Mouse (Mus musculus) forebrain, embryonic 11.5 days (tissue): ENCODE measurements around the gene Klhl10. TPM values are rescaled to one million over a fixed set of nuclear protein-coding genes. Genes with fewer than 3 reads are reported as not detected.

Source experiments
- ATAC-seq: fragments of 200-750 bp; cut with Nextera tagmentation; replicated peaks from 2 replicates; pipeline ENCODE4 v1.8.0; 2017; ENCODE audit warnings: moderate TSS enrichment; ENCODE audit not compliant: low FRiP score
- DNase-seq: peaks from one replicate; pipeline ENCODE4 v3.0.0-alpha.2; 2017; ENCODE audit warnings: low spot score
- H3K27ac ChIP-seq: fragments of 300-500 bp; sonication (generic); 2 replicates; pipeline ENCODE4 v1.5.1; 2014; ENCODE audit warnings: low read depth, low read length
- H3K27me3 ChIP-seq: fragments of 300-500 bp; sonication (generic); 2 replicates; pipeline ENCODE4 v1.6.1; 2014; ENCODE audit warnings: mild to moderate bottlenecking, low read length, mixed read lengths; ENCODE audit not compliant: control insufficient read depth, insufficient read depth
- H3K36me3 ChIP-seq: fragments of 300-500 bp; sonication (generic); 2 replicates; pipeline ENCODE4 v1.6.1; 2014; ENCODE audit warnings: mild to moderate bottlenecking, low read length, moderate library complexity, mixed read lengths; ENCODE audit not compliant: control insufficient read depth, insufficient read depth
- H3K4me1 ChIP-seq: fragments of 300-500 bp; sonication (generic); replicated peaks from 2 replicates; pipeline ENCODE4 v1.6.1; 2014; ENCODE audit warnings: low read length, mixed read lengths; ENCODE audit not compliant: control insufficient read depth, insufficient read depth
- H3K4me2 ChIP-seq: fragments of 300-500 bp; sonication (generic); 2 replicates; pipeline ENCODE4 v1.6.1; 2014; ENCODE audit warnings: low read depth, mild to moderate bottlenecking, low read length, moderate library complexity, mixed read lengths; ENCODE audit not compliant: severe bottlenecking
- H3K4me3 ChIP-seq: fragments of 300-500 bp; sonication (generic); 2 replicates; pipeline ENCODE4 v1.5.1; 2014; ENCODE audit warnings: low read depth, low read length
- H3K9ac ChIP-seq: fragments of 300-500 bp; sonication (generic); 2 replicates; pipeline ENCODE4 v1.6.1; 2014; ENCODE audit warnings: low read length
- H3K9me3 ChIP-seq: fragments of 300-500 bp; sonication (generic); 2 replicates; pipeline ENCODE4 v1.6.1; 2016; ENCODE audit warnings: low read length, mixed read lengths; ENCODE audit not compliant: control insufficient read depth
- WGBS: fragments of 180-500 bp; shearing (Covaris S2); extraction: QIAGEN DNeasy Blood & Tissue Kit; methylation state at CpG from one replicate; pipeline ENCODE4 v1.1.7; 2014; 5-methylcytosine and 5-hydroxymethylcytosine counted together
- polyA plus RNA-seq: library from polyadenylated mRNA; unstranded; fragments of >200 nt; fragmentation: Nextera tagmentation; extraction: Ambion mirVana; gene quantifications from 2 replicates; pipeline ENCODE4 v1.2.1, GENCODE M21; 2014

Gene Klhl10
- polyA plus RNA-seq, 1 experiment from 2014 or later, result 0.41 TPM

DNA sequence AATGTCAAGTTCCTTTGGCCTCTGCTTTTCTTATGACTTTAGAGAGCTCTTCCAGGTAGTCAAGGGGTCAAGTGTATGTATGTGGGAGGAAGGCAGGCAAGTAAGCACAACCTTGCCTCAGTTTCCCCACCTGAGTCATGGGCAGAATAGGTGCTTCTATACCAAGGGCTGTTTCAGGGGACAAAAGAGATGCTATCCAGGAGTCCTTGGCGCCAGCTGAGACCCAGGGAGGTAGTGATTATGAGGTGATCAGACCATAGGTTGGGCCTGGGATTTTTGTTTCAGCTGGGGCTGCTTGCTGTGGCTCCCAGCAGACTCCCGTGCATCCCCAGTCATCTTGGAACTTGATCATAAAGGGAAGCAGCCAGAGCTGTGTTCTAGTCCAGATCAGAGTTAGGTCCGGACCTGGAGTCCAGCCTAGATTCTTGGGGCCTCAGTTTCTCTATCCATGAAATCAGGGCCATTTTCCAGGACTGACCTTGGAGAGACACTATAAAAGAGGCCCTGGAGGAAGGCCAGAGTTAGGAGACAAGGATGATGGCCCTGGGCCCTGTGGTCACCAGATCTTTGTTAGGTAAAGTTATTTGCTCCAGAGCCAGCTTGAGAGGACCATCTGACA, 37.2 kb upstream of the Klhl10 start:
- Histone ChIP-seq H3K27me3 (no peaks in the 10 kb centered on the region), H3K4me1 (no peaks in the 10 kb centered on the region), H3K27ac (no peak overlapping the region), H3K4me2 (no peak overlapping the region), H3K4me3 (no peak overlapping the region), H3K9ac (no peak overlapping the region), H3K36me3 (no peaks in the 10 kb centered on the region), H3K9me3 (no peaks in the 10 kb centered on the region)
- ATAC-seq (no peak), DNase-seq (no peak)
- 78% methylated on average over 3 of the region's 3 CpGs for WGBS

DNA sequence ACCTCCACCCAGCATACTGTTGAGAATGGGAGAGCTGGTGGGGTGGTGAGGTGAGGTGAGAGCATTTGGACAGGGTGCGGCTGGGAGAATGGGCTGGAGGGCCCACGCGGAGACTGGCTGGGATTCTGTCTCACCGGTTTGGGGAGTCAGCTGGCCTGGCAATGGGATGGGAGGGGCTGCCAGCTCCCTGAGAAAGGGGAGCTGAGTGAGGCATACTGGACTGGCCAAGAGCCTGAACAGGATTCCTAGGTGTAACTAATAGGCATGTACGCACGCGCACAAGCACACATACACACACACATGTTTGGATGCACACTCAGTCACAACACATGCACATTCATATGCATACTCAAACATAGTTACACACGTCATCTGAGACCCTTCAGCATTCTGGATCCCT, 35.4 kb upstream of the Klhl10 start:
- Histone ChIP-seq H3K36me3 (no peaks in the 10 kb centered on the region), H3K4me1 (no peaks in the 10 kb centered on the region), H3K9me3 (no peaks in the 10 kb centered on the region), H3K9ac (no peak overlapping the region), H3K27me3 (no peaks in the 10 kb centered on the region), H3K4me3 (no peak overlapping the region), H3K27ac (no peak overlapping the region), H3K4me2 (no peak overlapping the region)
- ATAC-seq, result no peak
- no peak for DNase-seq
- WGBS, result 86% methylated on average over 8 of the region's 8 CpGs

DNA sequence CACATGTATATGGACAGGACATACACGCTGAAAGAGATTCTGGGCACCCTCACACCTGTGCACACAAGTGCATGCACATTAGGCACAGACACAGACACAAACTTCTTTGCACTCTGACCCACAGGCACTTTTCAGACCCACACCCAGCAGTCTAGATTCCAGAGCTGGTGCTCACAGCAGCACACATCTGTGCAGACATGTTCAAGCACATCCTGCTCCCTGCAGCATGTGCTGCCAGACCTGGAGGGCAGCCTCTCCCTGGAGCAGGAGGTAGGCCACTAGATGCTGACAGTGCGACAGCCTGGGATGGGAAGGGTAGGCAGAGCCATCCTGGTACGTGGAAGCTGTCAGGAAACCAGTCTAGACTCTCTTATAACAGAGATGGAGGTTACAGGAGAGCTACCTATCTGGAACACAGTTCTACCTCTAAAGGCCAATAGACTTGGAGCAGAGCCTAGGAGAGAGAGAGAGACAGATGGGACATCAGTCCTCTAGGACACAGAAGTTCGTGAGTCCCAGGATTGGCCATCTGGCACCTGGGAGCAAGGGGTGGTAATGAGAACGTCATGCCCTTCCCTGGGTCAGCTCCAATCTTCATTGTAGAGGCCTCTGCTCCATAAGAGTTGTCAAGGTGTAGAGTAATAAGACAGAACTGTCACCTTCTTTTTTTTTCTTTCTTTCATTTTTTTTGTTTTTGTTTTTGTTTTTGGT, 34.6 kb upstream of the Klhl10 start:
- H3K27ac ChIP-seq, result no peak overlapping the region
- WGBS, result 84% methylated on average over 5 of the region's 5 CpGs
- no peak for ATAC-seq
- H3K9ac ChIP-seq, result no peak overlapping the region
- H3K36me3 ChIP-seq, result no peaks in the 10 kb centered on the region
- H3K4me3 ChIP-seq, result no peak overlapping the region
- no peaks in the 10 kb centered on the region for H3K27me3 ChIP-seq
- H3K4me2 ChIP-seq, result no peak overlapping the region
- H3K9me3 ChIP-seq, result no peaks in the 10 kb centered on the region
- no peak for DNase-seq
- no peaks in the 10 kb centered on the region for H3K4me1 ChIP-seq

- 46% methylated on average over 10 of the region's 10 CpGs for WGBS
- Histone ChIP-seq H3K27me3 (no peaks in the 10 kb centered on the region; the same call in 1 of the 2 replicates), H3K9ac (no peak overlapping the region), H3K36me3 (no peaks in the 10 kb centered on the region), H3K4me2 (no peak overlapping the region), H3K4me1 (peaks cover 5% of the 10 kb centered on the region; the same call in 1 of the 2 replicates), H3K9me3 (no peaks in the 10 kb centered on the region), H3K27ac (no peak overlapping the region), H3K4me3 (no peak overlapping the region)
- ATAC-seq, result no peak
- peak; percentile 74 for DNase-seq
These were observed 33.5 kb upstream of the Klhl10 start for GRCm38 (mm10) chr11:100408076-100408834.

- H3K4me2 ChIP-seq, result no peak overlapping the region
- peaks cover 6% of the 10 kb centered on the region; the same call in 1 of the 2 replicates for H3K4me1 ChIP-seq
- 94% methylated on average over 12 of the region's 12 CpGs for WGBS
- H3K27ac ChIP-seq, result no peak overlapping the region
- DNase-seq (no peak), ATAC-seq (no peak)
- peaks cover 2% of the 10 kb centered on the region; the same call in 1 of the 2 replicates for H3K27me3 ChIP-seq
- H3K4me3 ChIP-seq, result no peak overlapping the region
- H3K36me3 ChIP-seq, result no peaks in the 10 kb centered on the region
- H3K9ac ChIP-seq, result no peak overlapping the region
- H3K9me3 ChIP-seq, result no peaks in the 10 kb centered on the region
These were observed 32.8 kb upstream of the Klhl10 start for GRCm38 (mm10) chr11:100408835-100409462.

GRCm38 (mm10) chr11:100409686-100410085, 32.0 kb upstream of the Klhl10 start:
- 94% methylated on average over 3 of the region's 3 CpGs for WGBS
- no peak for DNase-seq
- Histone ChIP-seq H3K9me3 (no peaks in the 10 kb centered on the region), H3K4me3 (no peak overlapping the region), H3K4me1 (peaks cover 11% of the 10 kb centered on the region; the same call in 1 of the 2 replicates), H3K4me2 (no peak overlapping the region), H3K27ac (no peak overlapping the region), H3K36me3 (no peaks in the 10 kb centered on the region), H3K27me3 (peaks cover 2% of the 10 kb centered on the region; the same call in 1 of the 2 replicates), H3K9ac (no peak overlapping the region)
- ATAC-seq, result no peak

- Histone ChIP-seq H3K27ac (no peak overlapping the region), H3K4me3 (no peak overlapping the region), H3K4me2 (no peak overlapping the region), H3K36me3 (no peaks in the 10 kb centered on the region), H3K9me3 (no peaks in the 10 kb centered on the region), H3K4me1 (peaks cover 13% of the 10 kb centered on the region; the same call in 1 of the 2 replicates), H3K9ac (no peak overlapping the region), H3K27me3 (peaks cover 9% of the 10 kb centered on the region)
- DNase-seq (no peak), ATAC-seq (no peak)
- 81% methylated on average over 11 of the region's 11 CpGs for WGBS
These were observed 30.0 kb upstream of the Klhl10 start for GRCm38 (mm10) chr11:100411736-100412135.

GRCm38 (mm10) chr11:100413541-100413940, 28.2 kb upstream of the Klhl10 start:
- Histone ChIP-seq H3K4me1 (peaks cover 13% of the 10 kb centered on the region; the same call in 1 of the 2 replicates), H3K4me3 (peak overlapping the region; percentile 57), H3K27me3 (peaks cover 9% of the 10 kb centered on the region), H3K36me3 (no peaks in the 10 kb centered on the region), H3K4me2 (peak overlapping the region; percentile 67; the same call in 1 of the 2 replicates), H3K9me3 (no peaks in the 10 kb centered on the region), H3K9ac (peak overlapping the region; percentile 69), H3K27ac (no peak overlapping the region)
- DNase-seq, result no peak
- 83% methylated on average over 11 of the region's 11 CpGs for WGBS
- ATAC-seq, result no peak
